Mouse (Mus musculus) liver, postnatal 0 days (tissue): ENCODE data around the gene Shroom3.

Experiments used
- CTCF ChIP-seq: sonication (generic); IDR thresholded peaks from 2 replicates; pipeline ENCODE4 v1.5.1; 2016; ENCODE audit warnings: antibody characterized with exemption, low read depth
- EP300 ChIP-seq: IDR thresholded peaks from 2 replicates; pipeline ENCODE4 v1.6.1; 2016; ENCODE audit warnings: antibody characterized with exemption, low read depth, mild to moderate bottlenecking

- TF ChIP-seq CTCF (no peak), EP300 (no peak)
These were observed 160.9 kb downstream of the Shroom3 start for GRCm38 (mm10) chr5:92843850-92844785.
